Mouse (Mus musculus) cortical plate, adult 2 months (tissue): ENCODE measurements around the gene Hdgfl3.

Experiments
- CTCF ChIP-seq: fragments of 200-500 bp; IDR thresholded peaks from 2 replicates; pipeline ENCODE4 v1.5.1; 2011; ENCODE audit warnings: mild to moderate bottlenecking, control low read depth, low read length; ENCODE audit not compliant: insufficient read depth; ENCODE audit errors: extremely low read depth
- POLR2A ChIP-seq: fragments of 200-500 bp; IDR thresholded peaks from 2 replicates; pipeline ENCODE4 v1.6.1; 2011; ENCODE audit warnings: mild to moderate bottlenecking, low read length, control low read depth; ENCODE audit not compliant: insufficient read depth; ENCODE audit errors: extremely low read depth

DNA sequence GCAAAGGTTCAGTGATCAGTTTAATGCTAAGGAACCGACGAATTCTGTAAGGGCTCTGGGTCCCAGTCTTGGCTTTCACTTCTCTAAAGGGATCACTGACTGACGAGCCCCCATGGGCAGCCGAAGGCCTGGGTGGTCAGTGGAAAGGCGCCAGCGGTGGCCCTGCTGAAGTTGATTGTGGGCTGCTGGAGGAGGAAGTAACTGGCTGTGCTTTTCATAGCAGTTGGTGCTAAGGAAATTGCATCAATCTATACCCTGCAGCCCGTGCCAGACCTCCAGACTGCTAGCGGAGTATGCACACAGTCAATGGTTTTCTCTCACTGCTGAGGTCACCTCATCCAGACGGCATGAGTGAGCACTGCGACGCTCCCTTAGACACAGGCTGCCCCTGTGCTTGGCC is 74.2 kb downstream of the Hdgfl3 start:
- TF ChIP-seq CTCF, result no peak
- 0 out of 2 replicates have a peak, but pooled peaks have one; percentile 35 for TF ChIP-seq POLR2A
